ENCODE assay signal across 9 mouse cellular contexts in genomic region chr11:101070987-101071386, GRCm38 (mm10). TPM values are rescaled to one million over a fixed set of nuclear protein-coding genes. Genes with fewer than 3 reads are reported as not detected.
DNase-seq lines count a peak whose midpoint lies in the region; ATAC-seq and TF ChIP-seq lines count a peak whose summit lies in the region.
"Had no signal": no experiment of that assay in that cellular context is flagged by ENCODE, and none has a peak within 500 bp of the region (broad histone marks: within the 10 kb centered on the region; RNA-seq: fewer than 3 reads in every experiment).

No protein-coding gene starts in this region.

- H3K9ac ChIP-seq in kidney, embryonic 16.5 days (replicated peaks; ENCODE audit: low read length) = peak overlapping the region; percentile 11; the same call in 1 of the 2 replicates
- peak overlapping the region; percentile 69; the same call in 1 of the 2 replicates for H3K9ac ChIP-seq in embryonic facial prominence, embryonic 12.5 days
- no peak overlapping the region for H3K9ac ChIP-seq in forebrain, postnatal 0 days
- H3K9ac ChIP-seq in midbrain, embryonic 11.5 days (ENCODE audit: low read length) = peak overlapping the region; percentile 86; the same call in 1 of the 2 replicates

- no peak for DNase-seq in kidney, adult 8-10 months
- no peak for DNase-seq in forebrain, postnatal 0 days
- DNase-seq in midbrain, embryonic 11.5 days (ENCODE audit: low spot score, missing footprints) = no peak
- DNase-seq in adrenal gland, adult 8-10 months = no peak
- DNase-seq in embryo, embryonic 9.5 days (ENCODE audit: extremely low spot score) = no peak
- DNase-seq: thymus, adult 18-20 months had no signal

- no peaks in the 10 kb centered on the region for H3K36me3 ChIP-seq in kidney, embryonic 16.5 days (ENCODE audit: insufficient read depth, low read length)
- no peaks in the 10 kb centered on the region for H3K36me3 ChIP-seq in embryonic facial prominence, embryonic 12.5 days
- no peaks in the 10 kb centered on the region for H3K36me3 ChIP-seq in forebrain, postnatal 0 days (ENCODE audit: insufficient read depth)
- no peaks in the 10 kb centered on the region for H3K36me3 ChIP-seq in midbrain, embryonic 11.5 days (ENCODE audit: control insufficient read depth, insufficient read depth, low read length)

- TF ChIP-seq CTCF in forebrain, postnatal 0 days (IDR thresholded peaks at IDR 0.05; ENCODE audit: low read depth) = no peak

- H3K9me3 ChIP-seq in kidney, embryonic 16.5 days (ENCODE audit: low read length) = no peaks in the 10 kb centered on the region
- H3K9me3 ChIP-seq in embryonic facial prominence, embryonic 12.5 days = no peaks in the 10 kb centered on the region
- H3K9me3 ChIP-seq in forebrain, postnatal 0 days (ENCODE audit: low read length) = no peaks in the 10 kb centered on the region
- H3K9me3 ChIP-seq in midbrain, embryonic 11.5 days (ENCODE audit: control insufficient read depth, low read length) = no peaks in the 10 kb centered on the region

- no peak overlapping the region for H3K27ac ChIP-seq in kidney, embryonic 16.5 days (ENCODE audit: low read length)
- no peak overlapping the region for H3K27ac ChIP-seq in embryonic facial prominence, embryonic 12.5 days
- no peak overlapping the region for H3K27ac ChIP-seq in forebrain, postnatal 0 days (ENCODE audit: low read depth, low read length)
- H3K27ac ChIP-seq in midbrain, embryonic 11.5 days (ENCODE audit: low read depth, low read length) = no peak overlapping the region

- H3K4me3 ChIP-seq in kidney, embryonic 16.5 days (ENCODE audit: low read length) = no peak overlapping the region
- H3K4me3 ChIP-seq in embryonic facial prominence, embryonic 12.5 days = 0 out of 2 replicates have a peak overlapping the region, but pooled peaks have one; percentile 72
- peak overlapping the region; percentile 69; the same call in 1 of the 2 replicates for H3K4me3 ChIP-seq in forebrain, postnatal 0 days (ENCODE audit: low read depth, low read length)
- H3K4me3 ChIP-seq in midbrain, embryonic 11.5 days (ENCODE audit: low read depth, low read length) = no peak overlapping the region

- no peak for ATAC-seq in kidney, embryonic 16.5 days (ENCODE audit: low FRiP score, low TSS enrichment)
- no peak for ATAC-seq in embryonic facial prominence, embryonic 12.5 days (ENCODE audit: insufficient number of reproducible peaks, insufficient read depth, low FRiP score, low TSS enrichment)
- no peak for ATAC-seq in forebrain, postnatal 0 days
- ATAC-seq in midbrain, embryonic 11.5 days (ENCODE audit: low FRiP score) = no peak
- ATAC-seq in erythroid progenitor cell, adult 5-6 weeks (replicated peaks; ENCODE audit: low FRiP score, poor library complexity, severe bottlenecking) = no peak

- H3K27me3 ChIP-seq in kidney, embryonic 16.5 days (ENCODE audit: insufficient read depth, low read length) = peaks cover 3% of the 10 kb centered on the region; the same call in 1 of the 2 replicates
- H3K27me3 ChIP-seq in embryonic facial prominence, embryonic 12.5 days = peaks cover 19% of the 10 kb centered on the region
- H3K27me3 ChIP-seq in forebrain, postnatal 0 days (ENCODE audit: insufficient read depth, low read length) = no peaks in the 10 kb centered on the region
- peaks cover 2% of the 10 kb centered on the region; the same call in 1 of the 2 replicates for H3K27me3 ChIP-seq in midbrain, embryonic 11.5 days (ENCODE audit: control insufficient read depth, insufficient read depth, low read length)

- no peak overlapping the region; the same call in 1 of the 2 replicates for H3K4me2 ChIP-seq in kidney, embryonic 16.5 days (replicated peaks; ENCODE audit: low read depth, low read length)
- H3K4me2 ChIP-seq in embryonic facial prominence, embryonic 12.5 days (replicated peaks) = peak overlapping the region; percentile 98
- peak overlapping the region; percentile 96 for H3K4me2 ChIP-seq in forebrain, postnatal 0 days (ENCODE audit: low read depth)
- H3K4me2 ChIP-seq in midbrain, embryonic 11.5 days = peak overlapping the region; percentile 99; the same call in 1 of the 2 replicates

- WGBS in kidney, embryonic 16.5 days = 78% methylated on average over 6 of the region's 6 CpGs
- WGBS in embryonic facial prominence, embryonic 12.5 days = 75% methylated on average over 6 of the region's 6 CpGs
- WGBS in forebrain, postnatal 0 days = 69% methylated on average over 6 of the region's 6 CpGs
- WGBS in midbrain, embryonic 11.5 days = 81% methylated on average over 6 of the region's 6 CpGs

- H3K4me1 ChIP-seq in kidney, embryonic 16.5 days (ENCODE audit: insufficient read depth, low read length) = peaks cover 18% of the 10 kb centered on the region
- peaks cover 6% of the 10 kb centered on the region; the same call in 1 of the 2 replicates for H3K4me1 ChIP-seq in embryonic facial prominence, embryonic 12.5 days
- peaks cover 4% of the 10 kb centered on the region; the same call in 1 of the 2 replicates for H3K4me1 ChIP-seq in forebrain, postnatal 0 days (ENCODE audit: insufficient read depth)
- H3K4me1 ChIP-seq in midbrain, embryonic 11.5 days (ENCODE audit: control insufficient read depth, insufficient read depth, low read length) = peaks cover 7% of the 10 kb centered on the region

RNA-seq across cellular contexts. Expression of gene Naglu, which starts 1.2 kb away (rescaled TPM):
- polyA plus RNA-seq in kidney, embryonic 16.5 days (2015; fragmentation: Nextera tagmentation; extraction: Ambion mirVana) = 18.6 and 23.0 TPM in 2 replicates
- polyA plus RNA-seq in embryonic facial prominence, embryonic 12.5 days (2016; fragmentation: Nextera tagmentation; extraction: Ambion mirVana) = 9.4 and 9.5 TPM in 2 replicates
- 11.3 and 14.9 TPM in 2 replicates for total RNA-seq in forebrain, postnatal 0 days (2014; rRNA removed)
- 11.6 and 12.6 TPM in 2 replicates for polyA plus RNA-seq in forebrain, postnatal 0 days (2015; fragmentation: Nextera tagmentation; extraction: Ambion mirVana)
- 6.0 and 6.9 TPM in 2 replicates for polyA plus RNA-seq in midbrain, embryonic 11.5 days (2014; fragmentation: Nextera tagmentation; extraction: Ambion mirVana)
- 10 to 100 TPM; 45.3 to 51.8 (median 49.6) TPM for total RNA-seq in adrenal gland, adult 8-10 months (2022)
- 2.2 and 3.8 TPM in 2 replicates for total RNA-seq in erythroid progenitor cell, adult 5-6 weeks (2015; ENCODE audit: low replicate concordance)
- total RNA-seq in erythroid progenitor cell, adult 5-6 weeks (2017; ENCODE audit: low replicate concordance) = 4.5 and 9.9 TPM in 2 replicates

RNA-seq across cellular contexts. Expression of gene Hsd17b1, which starts 7.2 kb away (rescaled TPM):
- polyA plus RNA-seq in kidney, embryonic 16.5 days (2015; fragmentation: Nextera tagmentation; extraction: Ambion mirVana) = 0.77 TPM in 1 of 2 replicates, not detected in the other
- polyA plus RNA-seq in embryonic facial prominence, embryonic 12.5 days (2016; fragmentation: Nextera tagmentation; extraction: Ambion mirVana) = 0.15 TPM in 1 of 2 replicates, not detected in the other
- 0.23 and 0.71 TPM in 2 replicates for total RNA-seq in forebrain, postnatal 0 days (2014; rRNA removed)
- polyA plus RNA-seq in forebrain, postnatal 0 days (2015; fragmentation: Nextera tagmentation; extraction: Ambion mirVana) = not detected in 2 replicates
- 0.10 TPM in 1 of 2 replicates, not detected in the other for polyA plus RNA-seq in midbrain, embryonic 11.5 days (2014; fragmentation: Nextera tagmentation; extraction: Ambion mirVana)
- total RNA-seq in adrenal gland, adult 8-10 months (2022) = 1 to 10 TPM; 1.7 to 2.4 (median 2.0) TPM
- 2.2 TPM in 1 of 2 replicates, not detected in the other for total RNA-seq in erythroid progenitor cell, adult 5-6 weeks (2015; ENCODE audit: low replicate concordance)
- total RNA-seq in erythroid progenitor cell, adult 5-6 weeks (2017; ENCODE audit: low replicate concordance) = 0.26 TPM in 1 of 2 replicates, not detected in the other

RNA-seq across cellular contexts. Expression of gene Coasy, which starts 11.4 kb away (rescaled TPM):
- polyA plus RNA-seq in kidney, embryonic 16.5 days (2015; fragmentation: Nextera tagmentation; extraction: Ambion mirVana) = 54.3 and 57.9 TPM in 2 replicates
- 43.4 and 45.6 TPM in 2 replicates for polyA plus RNA-seq in embryonic facial prominence, embryonic 12.5 days (2016; fragmentation: Nextera tagmentation; extraction: Ambion mirVana)
- total RNA-seq in forebrain, postnatal 0 days (2014; rRNA removed) = 39.3 and 40.7 TPM in 2 replicates
- 39.8 and 40.2 TPM in 2 replicates for polyA plus RNA-seq in forebrain, postnatal 0 days (2015; fragmentation: Nextera tagmentation; extraction: Ambion mirVana)
- 53.2 and 53.3 TPM in 2 replicates for polyA plus RNA-seq in midbrain, embryonic 11.5 days (2014; fragmentation: Nextera tagmentation; extraction: Ambion mirVana)
- 100 to 1,000 TPM in 2 of 4 experiments, 10 to 100 TPM in 2; 70.8 to 104 (median 89.9) TPM for total RNA-seq in adrenal gland, adult 8-10 months (2022)
- total RNA-seq in erythroid progenitor cell, adult 5-6 weeks (2015; ENCODE audit: low replicate concordance) = 2.5 and 3.8 TPM in 2 replicates
- 1.7 and 6.8 TPM in 2 replicates for total RNA-seq in erythroid progenitor cell, adult 5-6 weeks (2017; ENCODE audit: low replicate concordance)

RNA-seq across cellular contexts. Expression of gene Mlx, which starts 16.1 kb away (rescaled TPM):
- 51.9 and 58.9 TPM in 2 replicates for polyA plus RNA-seq in kidney, embryonic 16.5 days (2015; fragmentation: Nextera tagmentation; extraction: Ambion mirVana)
- polyA plus RNA-seq in embryonic facial prominence, embryonic 12.5 days (2016; fragmentation: Nextera tagmentation; extraction: Ambion mirVana) = 37.8 and 42.8 TPM in 2 replicates
- total RNA-seq in forebrain, postnatal 0 days (2014; rRNA removed) = 68.0 and 76.5 TPM in 2 replicates
- polyA plus RNA-seq in forebrain, postnatal 0 days (2015; fragmentation: Nextera tagmentation; extraction: Ambion mirVana) = 78.0 and 82.4 TPM in 2 replicates
- 38.0 and 47.0 TPM in 2 replicates for polyA plus RNA-seq in midbrain, embryonic 11.5 days (2014; fragmentation: Nextera tagmentation; extraction: Ambion mirVana)
- 10 to 100 TPM; 38.1 to 69.0 (median 47.6) TPM for total RNA-seq in adrenal gland, adult 8-10 months (2022)
- total RNA-seq in erythroid progenitor cell, adult 5-6 weeks (2015; ENCODE audit: low replicate concordance) = 36.0 and 43.6 TPM in 2 replicates
- total RNA-seq in erythroid progenitor cell, adult 5-6 weeks (2017; ENCODE audit: low replicate concordance) = 16.8 and 26.4 TPM in 2 replicates

RNA-seq across cellular contexts. Expression of gene Psmc3ip, which starts 24.2 kb away (rescaled TPM):
- polyA plus RNA-seq in kidney, embryonic 16.5 days (2015; fragmentation: Nextera tagmentation; extraction: Ambion mirVana) = 40.0 and 40.1 TPM in 2 replicates
- 45.7 and 46.0 TPM in 2 replicates for polyA plus RNA-seq in embryonic facial prominence, embryonic 12.5 days (2016; fragmentation: Nextera tagmentation; extraction: Ambion mirVana)
- total RNA-seq in forebrain, postnatal 0 days (2014; rRNA removed) = 9.5 and 13.8 TPM in 2 replicates
- polyA plus RNA-seq in forebrain, postnatal 0 days (2015; fragmentation: Nextera tagmentation; extraction: Ambion mirVana) = 19.2 and 25.7 TPM in 2 replicates
- 57.0 and 64.8 TPM in 2 replicates for polyA plus RNA-seq in midbrain, embryonic 11.5 days (2014; fragmentation: Nextera tagmentation; extraction: Ambion mirVana)
- total RNA-seq in adrenal gland, adult 8-10 months (2022) = 1 to 10 TPM; 3.6 to 5.9 (median 4.2) TPM
- total RNA-seq in erythroid progenitor cell, adult 5-6 weeks (2015; ENCODE audit: low replicate concordance) = 5.9 and 7.9 TPM in 2 replicates
- total RNA-seq in erythroid progenitor cell, adult 5-6 weeks (2017; ENCODE audit: low replicate concordance) = 13.2 and 29.0 TPM in 2 replicates

Comparison
In these comparisons a context has a peak if more than half of its experiments do, and no peak if none do; other contexts are left out.
1. H3K4me3 ChIP-seq: peak in embryonic facial prominence, embryonic 12.5 days (single experiment) and forebrain, postnatal 0 days (single experiment); none in kidney, embryonic 16.5 days (single experiment) and midbrain, embryonic 11.5 days (single experiment).